Mouse (Mus musculus): Measurements from ENCODE around the gene Mcm10.
A peak's percentile ranks its signal among the peaks of the same experiment; 100 is the strongest.

Mcm10 gene

GRCm38 (mm10) chr2:5032665-5033064 is 20.1 kb upstream of the Mcm10 start:
- no peak for DNase-seq (ENCODE audit: low read depth)

- DNase-seq (ENCODE audit: low read depth): no peak
Measured at GRCm38 (mm10) chr2:5031215-5031614, 18.6 kb upstream of the Mcm10 start.

GRCm38 (mm10) chr2:5029808-5030207 is 17.2 kb upstream of the Mcm10 start:
- no peak for DNase-seq (ENCODE audit: low read depth)

- no peak for DNase-seq (ENCODE audit: low read depth)
Measured at GRCm38 (mm10) chr2:5028047-5028446, 15.5 kb upstream of the Mcm10 start.

- DNase-seq (ENCODE audit: low read depth): no peak
Measured at GRCm38 (mm10) chr2:5027057-5027456, 14.5 kb upstream of the Mcm10 start.

GRCm38 (mm10) chr2:5025162-5025733 is 12.7 kb upstream of the Mcm10 start:
- DNase-seq (ENCODE audit: low read depth): no peak

- no peak for DNase-seq (ENCODE audit: low read depth)
Measured at GRCm38 (mm10) chr2:5023699-5024399, 11.3 kb upstream of the Mcm10 start.

- no peak for DNase-seq (ENCODE audit: low read depth)
Measured at GRCm38 (mm10) chr2:5023275-5023674, 10.7 kb upstream of the Mcm10 start.

GRCm38 (mm10) chr2:5019708-5020107 is 7.1 kb upstream of the Mcm10 start:
- no peak for DNase-seq (ENCODE audit: low read depth)

GRCm38 (mm10) chr2:5016922-5017321 is 4.3 kb upstream of the Mcm10 start:
- no peak for DNase-seq (ENCODE audit: low read depth)

- DNase-seq (ENCODE audit: low read depth): no peak
Measured at GRCm38 (mm10) chr2:5015527-5015926, 2.9 kb upstream of the Mcm10 start.

GRCm38 (mm10) chr2:5014616-5015015 is 2.0 kb upstream of the Mcm10 start:
- DNase-seq (ENCODE audit: low read depth): no peak

GRCm38 (mm10) chr2:5011898-5012490 is 597 bp downstream of the Mcm10 start:
- no peak for DNase-seq (ENCODE audit: low read depth)

GRCm38 (mm10) chr2:5007107-5007506 is 5.5 kb downstream of the Mcm10 start:
- no peak for DNase-seq (ENCODE audit: low read depth)

GRCm38 (mm10) chr2:5001266-5001665 is 11.3 kb downstream of the Mcm10 start:
- DNase-seq (ENCODE audit: low read depth): no peak

- DNase-seq (ENCODE audit: low read depth): no peak
Measured at GRCm38 (mm10) chr2:4998905-4999304, 13.7 kb downstream of the Mcm10 start.

GRCm38 (mm10) chr2:4996421-4996824 is 16.2 kb downstream of the Mcm10 start:
- no peak for DNase-seq (ENCODE audit: low read depth)

GRCm38 (mm10) chr2:4995646-4996045 is 16.9 kb downstream of the Mcm10 start:
- no peak for DNase-seq (ENCODE audit: low read depth)

GRCm38 (mm10) chr2:4994436-4994835 is 18.2 kb downstream of the Mcm10 start:
- no peak for DNase-seq (ENCODE audit: low read depth)

- no peak for DNase-seq (ENCODE audit: low read depth)
Measured at GRCm38 (mm10) chr2:4993584-4993983, 19.0 kb downstream of the Mcm10 start.

GRCm38 (mm10) chr2:4988826-4989424 is 23.7 kb downstream of the Mcm10 start:
- DNase-seq (ENCODE audit: low read depth): no peak

GRCm38 (mm10) chr2:4987388-4988180 is 25.0 kb downstream of the Mcm10 start:
- DNase-seq (ENCODE audit: low read depth): peak; percentile 86
